Mouse (Mus musculus) spleen, adult 2 months (tissue): Measurements from ENCODE around the gene Pkp3.

Source experiments
- CTCF ChIP-seq: fragments of 200-500 bp; IDR thresholded peaks from 2 replicates; pipeline ENCODE4 v1.5.1; 2011; ENCODE audit warnings: mild to moderate bottlenecking, inconsistent platforms; ENCODE audit not compliant: insufficient read depth, insufficient read length, insufficient replicate concordance; ENCODE audit errors: extremely low read depth
- POLR2A ChIP-seq: fragments of 200-500 bp; IDR thresholded peaks from 2 replicates; pipeline ENCODE4 v1.6.1; 2011; ENCODE audit warnings: low read depth, low read length, inconsistent platforms

GRCm38 (mm10) chr7:141042539-141042938 is 35.5 kb upstream of the Pkp3 start:
- TF ChIP-seq CTCF: no peak
- TF ChIP-seq POLR2A: no peak
